In the genomic region with DNA sequence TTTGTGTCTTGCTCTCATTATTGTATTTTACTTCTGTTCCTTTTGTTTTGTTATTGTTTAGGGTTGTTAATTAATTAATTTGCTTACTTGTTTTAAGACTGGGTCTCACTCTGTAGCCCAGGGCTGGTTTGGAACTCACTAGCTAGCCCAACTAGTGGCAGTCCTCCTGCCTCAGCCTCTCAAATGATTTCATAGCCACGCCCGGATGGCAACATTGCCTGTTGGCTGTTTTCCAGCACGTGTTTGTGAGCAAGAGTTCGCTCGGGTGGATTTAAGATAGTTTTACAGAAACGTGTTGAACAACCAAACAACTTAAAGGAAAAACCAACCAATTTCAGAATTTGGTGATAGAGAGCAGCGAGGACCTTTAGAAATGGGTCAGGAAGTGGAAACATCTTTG, we compare ENCODE assay signal across 8 mouse cellular contexts. TPM values are rescaled to one million over a fixed set of nuclear protein-coding genes. Genes with fewer than 3 reads are reported as not detected.
A peak's percentile ranks its signal among the peaks of the same experiment; 100 is the strongest.
DNase-seq lines count a peak whose midpoint lies in the region; ATAC-seq and TF ChIP-seq lines count a peak whose summit lies in the region.

No protein-coding gene starts in this region.

- H3K4me2 ChIP-seq in midbrain, embryonic 16.5 days (ENCODE audit: low read length): peak overlapping the region; percentile 73
- no peak overlapping the region; the same call in 1 of the 2 replicates for H3K4me2 ChIP-seq in liver, embryonic 11.5 days

- no peak for DNase-seq in left cerebral cortex, adult 2 months (ENCODE audit: extremely low spot score in 1 of 2, low spot score in 2 of 2)
- no peak for DNase-seq in left cerebral cortex, postnatal 4 days
- peak; percentile 56 for DNase-seq in cerebellum, adult 9-11 months
- peak; percentile 14 to 37 for DNase-seq in heart, postnatal 14 days
- no peak for DNase-seq in liver, embryonic 11.5 days (ENCODE audit: low spot score)
- no peak for DNase-seq in frontal cortex, adult 2 months (ENCODE audit: extremely low spot score in 1 of 2, low spot score in 1 of 2)
- DNase-seq in urinary bladder, adult 18-20 months (ENCODE audit: low spot score in 2 of 2): no peak

- H3K27me3 ChIP-seq in midbrain, embryonic 16.5 days (ENCODE audit: control insufficient read depth, insufficient read depth, low read depth, low read length): no peaks in the 10 kb centered on the region
- peaks cover 35% of the 10 kb centered on the region for H3K27me3 ChIP-seq in liver, embryonic 11.5 days (replicated peaks; ENCODE audit: control insufficient read depth, insufficient read depth, low read length)

- no peak for TF ChIP-seq CTCF in left cerebral cortex, adult 2 months (IDR thresholded peaks at IDR 0.05)

- no peaks in the 10 kb centered on the region for H3K36me3 ChIP-seq in midbrain, embryonic 16.5 days (ENCODE audit: control insufficient read depth, insufficient read depth, low read length)
- H3K36me3 ChIP-seq in liver, embryonic 11.5 days (ENCODE audit: control insufficient read depth, insufficient read depth, low read length): no peaks in the 10 kb centered on the region

- ATAC-seq in midbrain, embryonic 16.5 days: no peak
- ATAC-seq in liver, embryonic 11.5 days (replicated peaks; ENCODE audit: low FRiP score): no peak

- WGBS in midbrain, embryonic 16.5 days: 84% methylated on average over 7 of the region's 7 CpGs
- 74% methylated on average over 7 of the region's 7 CpGs for WGBS in liver, embryonic 11.5 days

- H3K9me3 ChIP-seq in midbrain, embryonic 16.5 days (replicated peaks; ENCODE audit: control insufficient read depth, low read length, poor library complexity, severe bottlenecking): no peaks in the 10 kb centered on the region
- no peaks in the 10 kb centered on the region for H3K9me3 ChIP-seq in liver, embryonic 11.5 days (ENCODE audit: control insufficient read depth, low read length)

- H3K9ac ChIP-seq in midbrain, embryonic 16.5 days (ENCODE audit: low read depth, low read length): no peak overlapping the region; the same call in 1 of the 2 replicates
- no peak overlapping the region for H3K9ac ChIP-seq in liver, embryonic 11.5 days (ENCODE audit: low read depth, low read length)

- no peak overlapping the region for H3K27ac ChIP-seq in left cerebral cortex, adult 2 months
- no peak overlapping the region for H3K27ac ChIP-seq in midbrain, embryonic 16.5 days (ENCODE audit: low read length)
- no peak overlapping the region for H3K27ac ChIP-seq in liver, embryonic 11.5 days (ENCODE audit: low read depth, low read length)

- peak overlapping the region; percentile 73; the same call in 1 of the 2 replicates for H3K4me3 ChIP-seq in left cerebral cortex, adult 2 months
- peak overlapping the region; percentile 79 for H3K4me3 ChIP-seq in midbrain, embryonic 16.5 days (ENCODE audit: low read depth, low read length)
- no peak overlapping the region for H3K4me3 ChIP-seq in liver, embryonic 11.5 days (ENCODE audit: low read depth, low read length)

- H3K4me1 ChIP-seq in midbrain, embryonic 16.5 days (ENCODE audit: control insufficient read depth, insufficient read depth, low read length): peaks cover 3% of the 10 kb centered on the region; the same call in 1 of the 2 replicates
- 0 out of 2 replicates have a peak, but pooled peaks cover 6% of the 10 kb centered on the region for H3K4me1 ChIP-seq in liver, embryonic 11.5 days (replicated peaks; ENCODE audit: control insufficient read depth, insufficient read depth, low read length)

- intact Hi-C loops in left cerebral cortex, adult 2 months (cut with DNase I): loop anchor here (5.0 kb wide), 1 partner anchor 65 kb away; no protein-coding TSS in a partner anchor
- intact Hi-C loops in left cerebral cortex, postnatal 4 days (cut with DNase I): no loop called here
- intact Hi-C loops in heart, postnatal 14 days (cut with DNase I): no loop called here

RNA-seq across cellular contexts. Expression of gene Akap12, which starts 1.3 kb away (rescaled TPM):
- total RNA-seq in left cerebral cortex, adult 2 months (2021): 10 to 100 TPM; 17.2 to 19.9 TPM
- 10 to 100 TPM; 61.6 to 63.4 TPM for total RNA-seq in left cerebral cortex, postnatal 4 days (2021)
- 10 to 100 TPM; 33.5 to 33.6 TPM for total RNA-seq in heart, postnatal 14 days (2021)
- polyA plus RNA-seq in midbrain, embryonic 16.5 days (2015; fragmentation: Nextera tagmentation; extraction: Ambion mirVana): 44.7 and 45.1 TPM in 2 replicates
- polyA plus RNA-seq in liver, embryonic 11.5 days (2014; fragmentation: Nextera tagmentation; extraction: Ambion mirVana): 12.0 and 12.1 TPM in 2 replicates
- 14.2 and 14.4 TPM in 2 replicates for polyA plus RNA-seq in frontal cortex, adult 2 months (2012; rRNA removed)

Comparison
In these comparisons a context has a peak if more than half of its experiments do, and no peak if none do; other contexts are left out.
1. DNase-seq: peak in cerebellum, adult 9-11 months (single experiment) and heart, postnatal 14 days (2 of 2); none in left cerebral cortex, adult 2 months (0 of 2), left cerebral cortex, postnatal 4 days (single experiment), liver, embryonic 11.5 days (single experiment), frontal cortex, adult 2 months (0 of 2) and urinary bladder, adult 18-20 months (0 of 2).